Mouse (Mus musculus) splenic B cell, adult 2 months (primary cell): ENCODE data around the gene Dbnl.
A peak's percentile ranks its signal among the peaks of the same experiment; 100 is the strongest.

Experiments
- DNase-seq: peaks from one replicate; pipeline ENCODE4 v3.0.0-alpha.2; 2011; ENCODE audit warnings: low read depth, low spot score
- H3K27me3 ChIP-seq: 2 replicates; pipeline ENCODE4 v1.6.1; 2012; ENCODE audit warnings: mild to moderate bottlenecking, low read length, moderate library complexity, mixed read lengths; ENCODE audit not compliant: control insufficient read depth, poor library complexity, insufficient read depth, severe bottlenecking
- H3K36me3 ChIP-seq: 2 replicates; pipeline ENCODE4 v1.6.1; 2012; ENCODE audit warnings: mild to moderate bottlenecking, low read length, moderate library complexity, mixed read lengths; ENCODE audit not compliant: control insufficient read depth, poor library complexity, insufficient read depth, severe bottlenecking

The Dbnl gene

DNA sequence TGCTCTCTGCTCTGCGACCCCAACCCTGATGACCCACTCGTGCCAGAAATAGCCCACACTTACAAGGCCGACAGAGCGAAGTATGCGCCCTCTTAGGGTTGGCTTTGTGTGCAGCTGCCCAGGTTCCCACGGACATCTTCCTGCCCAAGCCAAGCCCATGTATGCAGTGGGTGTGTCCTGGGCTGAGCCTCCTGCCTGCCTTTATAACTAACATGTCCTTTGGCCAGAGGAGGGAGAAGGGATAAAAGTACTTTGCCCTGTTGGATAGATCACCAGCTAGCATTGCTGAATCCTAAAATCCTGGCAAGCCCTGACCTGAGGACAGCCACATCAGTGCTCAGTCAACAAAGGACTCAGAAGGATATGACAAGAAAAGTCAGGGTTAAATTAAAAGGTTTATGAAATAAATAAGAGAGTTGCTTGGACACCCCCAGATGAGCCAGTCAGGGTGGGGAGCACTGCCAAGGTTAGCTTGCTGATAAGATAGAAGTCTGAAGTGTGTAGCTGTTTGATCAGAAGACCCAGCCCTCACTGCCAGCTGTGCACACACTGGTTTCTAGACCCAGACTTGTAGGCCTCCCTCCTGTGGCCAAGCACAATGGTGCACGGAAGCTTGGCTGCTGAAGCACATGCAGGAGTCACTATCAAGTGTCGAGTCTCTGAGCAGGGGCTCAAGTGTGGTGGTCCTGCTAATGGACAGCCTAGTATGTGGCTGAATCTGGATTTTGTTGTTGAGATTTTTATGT lies 5.9 kb upstream of the Dbnl start:
- no peaks in the 10 kb centered on the region for H3K27me3 ChIP-seq
- DNase-seq: no peak
- H3K36me3 ChIP-seq: no peaks in the 10 kb centered on the region; the same call in 1 of the 2 replicates

- no peaks in the 10 kb centered on the region; the same call in 1 of the 2 replicates for H3K36me3 ChIP-seq
- no peaks in the 10 kb centered on the region for H3K27me3 ChIP-seq
- no peak for DNase-seq
Observed at GRCm38 (mm10) chr11:5785732-5786131, 2.6 kb upstream of the Dbnl start.

GRCm38 (mm10) chr11:5787671-5788055 lies 625 bp upstream of the Dbnl start:
- peak; percentile 29 for DNase-seq
- Histone ChIP-seq H3K27me3 (no peaks in the 10 kb centered on the region), H3K36me3 (peaks cover 6% of the 10 kb centered on the region)

DNA sequence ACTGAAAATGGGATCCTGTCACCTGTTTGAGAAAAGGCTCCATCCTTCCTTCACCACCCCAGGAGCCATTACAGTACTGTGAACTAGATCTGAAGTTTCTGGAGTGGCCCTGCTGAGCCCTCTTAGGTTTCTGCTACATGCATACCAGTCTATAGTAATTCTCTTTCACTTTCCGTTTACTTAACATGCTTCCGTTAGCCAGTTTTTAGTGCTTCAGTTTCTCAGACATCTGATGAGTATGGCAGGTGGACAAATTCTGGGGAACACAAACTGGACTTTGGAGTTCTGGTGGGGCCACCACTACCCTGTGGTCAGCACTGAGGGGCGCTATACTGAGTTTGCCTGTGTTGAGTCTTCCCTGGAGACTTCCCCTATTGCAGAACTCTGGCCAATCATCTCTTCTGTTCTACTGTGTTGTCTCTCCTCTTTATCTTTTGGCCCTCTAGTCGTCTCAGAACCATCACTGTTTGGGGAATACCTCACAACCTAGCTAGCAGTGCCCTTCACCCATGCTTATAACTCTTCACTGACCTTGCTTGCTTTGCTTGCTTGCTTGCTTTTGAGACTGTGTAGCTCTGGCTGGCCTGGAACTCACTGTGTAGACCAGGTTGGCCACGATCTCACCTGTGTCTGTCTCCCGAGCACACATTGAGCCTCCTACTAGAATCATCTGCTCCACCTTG lies 924 bp downstream of the Dbnl start:
- DNase-seq: peak; percentile 58
- H3K36me3 ChIP-seq: peaks cover 13% of the 10 kb centered on the region
- H3K27me3 ChIP-seq: no peaks in the 10 kb centered on the region

DNA sequence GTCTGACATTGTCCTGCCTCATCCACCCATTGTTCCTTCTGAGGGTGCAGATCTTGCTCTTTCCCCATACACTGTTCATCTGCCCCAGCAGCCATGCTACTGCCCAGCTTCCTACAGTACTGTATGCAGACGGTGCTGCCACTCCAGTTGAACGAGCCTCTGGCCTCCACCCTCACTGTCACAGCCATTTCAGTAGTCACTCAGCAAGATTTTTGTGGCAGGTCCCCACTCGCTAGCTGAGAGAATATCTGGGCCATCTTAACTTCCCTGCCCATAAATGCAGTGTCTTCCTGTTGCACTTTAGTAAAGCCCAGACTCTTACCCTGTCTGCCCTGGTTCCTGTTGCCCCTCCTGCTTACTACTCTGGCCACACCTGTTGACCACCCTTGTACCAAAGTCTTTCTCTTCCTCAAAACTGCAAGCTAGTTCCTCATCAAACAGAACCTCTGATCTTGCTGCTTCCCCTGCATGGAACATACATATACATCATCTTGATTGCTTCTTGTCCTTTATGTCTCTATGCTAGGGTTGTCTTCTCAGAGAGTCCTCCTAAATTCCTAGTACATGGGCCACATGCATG lies 1.6 kb downstream of the Dbnl start:
- DNase-seq: peak; percentile 86
- H3K27me3 ChIP-seq: no peaks in the 10 kb centered on the region
- peaks cover 13% of the 10 kb centered on the region for H3K36me3 ChIP-seq

- Histone ChIP-seq H3K36me3 (peaks cover 19% of the 10 kb centered on the region), H3K27me3 (no peaks in the 10 kb centered on the region)
- peak; percentile 56 for DNase-seq
Observed at GRCm38 (mm10) chr11:5790431-5790830, 2.1 kb downstream of the Dbnl start.

DNA sequence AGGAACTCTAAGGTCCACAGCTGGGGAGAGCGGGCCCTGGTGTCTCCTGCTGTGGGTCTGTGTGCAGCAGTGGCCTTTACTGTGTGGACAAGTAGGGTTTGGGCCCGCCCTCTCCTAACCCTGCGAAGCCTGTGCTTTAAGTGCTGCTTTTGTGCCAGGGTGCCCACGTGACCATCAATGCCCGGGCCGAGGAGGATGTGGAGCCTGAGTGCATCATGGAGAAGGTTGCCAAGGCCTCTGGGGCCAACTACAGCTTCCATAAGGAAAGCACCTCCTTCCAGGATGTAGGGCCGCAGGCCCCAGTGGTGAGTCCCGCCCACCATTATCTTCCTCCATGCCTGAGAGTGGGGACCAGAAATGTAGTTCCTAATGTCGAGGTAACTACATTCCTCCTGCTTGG lies 7.0 kb downstream of the Dbnl start:
- peaks cover 40% of the 10 kb centered on the region for H3K36me3 ChIP-seq
- H3K27me3 ChIP-seq: no peaks in the 10 kb centered on the region
- DNase-seq: no peak

GRCm38 (mm10) chr11:5795706-5796105 lies 7.4 kb downstream of the Dbnl start:
- no peak for DNase-seq
- Histone ChIP-seq H3K36me3 (peaks cover 40% of the 10 kb centered on the region), H3K27me3 (no peaks in the 10 kb centered on the region)

DNA sequence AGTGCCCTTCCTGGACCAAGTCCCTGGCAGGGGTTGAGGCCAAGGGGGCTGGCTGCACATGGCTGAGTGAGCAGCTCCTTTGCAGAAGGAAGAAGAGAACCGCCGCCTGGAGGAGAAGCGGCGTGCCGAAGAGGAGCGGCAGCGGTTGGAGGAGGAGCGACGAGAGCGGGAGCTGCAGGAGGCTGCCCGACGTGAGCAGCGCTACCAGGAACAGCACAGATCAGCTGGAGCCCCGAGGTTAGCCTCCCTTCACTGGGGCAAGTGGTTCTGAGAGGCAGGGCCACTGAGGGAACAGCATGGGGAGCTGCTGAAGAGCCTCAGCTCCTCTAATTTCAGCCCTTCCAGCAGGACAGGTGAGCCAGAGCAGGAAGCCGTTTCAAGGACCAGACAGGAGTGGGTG lies 8.7 kb downstream of the Dbnl start:
- DNase-seq: no peak
- peaks cover 39% of the 10 kb centered on the region for H3K36me3 ChIP-seq

GRCm38 (mm10) chr11:5797371-5797770 lies 9.1 kb downstream of the Dbnl start:
- H3K36me3 ChIP-seq: peaks cover 34% of the 10 kb centered on the region
- no peak for DNase-seq
- no peaks in the 10 kb centered on the region for H3K27me3 ChIP-seq

More for the DNA sequence above, 8.7 kb downstream of the Dbnl start:
- H3K27me3 ChIP-seq: no peaks in the 10 kb centered on the region

DNA sequence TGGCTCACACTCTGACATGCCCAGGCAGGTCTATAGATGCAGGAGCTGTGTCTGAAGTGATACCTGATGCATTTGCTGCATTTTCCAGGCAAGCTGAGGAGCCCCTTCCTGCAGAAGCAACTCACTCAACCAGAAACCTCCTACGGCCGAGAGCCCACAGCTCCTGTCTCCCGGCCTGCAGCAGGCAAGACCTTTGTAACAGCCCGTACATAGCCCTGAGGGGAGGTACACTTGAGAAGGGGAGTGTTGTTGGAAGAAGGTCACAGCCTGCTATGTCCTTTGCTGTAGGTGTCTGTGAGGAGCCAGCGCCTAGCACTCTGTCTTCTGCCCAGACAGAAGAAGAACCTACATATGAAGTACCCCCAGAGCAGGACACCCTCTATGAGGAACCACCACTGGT lies 9.6 kb downstream of the Dbnl start:
- H3K27me3 ChIP-seq: no peaks in the 10 kb centered on the region
- peaks cover 34% of the 10 kb centered on the region for H3K36me3 ChIP-seq
- DNase-seq: no peak

DNA sequence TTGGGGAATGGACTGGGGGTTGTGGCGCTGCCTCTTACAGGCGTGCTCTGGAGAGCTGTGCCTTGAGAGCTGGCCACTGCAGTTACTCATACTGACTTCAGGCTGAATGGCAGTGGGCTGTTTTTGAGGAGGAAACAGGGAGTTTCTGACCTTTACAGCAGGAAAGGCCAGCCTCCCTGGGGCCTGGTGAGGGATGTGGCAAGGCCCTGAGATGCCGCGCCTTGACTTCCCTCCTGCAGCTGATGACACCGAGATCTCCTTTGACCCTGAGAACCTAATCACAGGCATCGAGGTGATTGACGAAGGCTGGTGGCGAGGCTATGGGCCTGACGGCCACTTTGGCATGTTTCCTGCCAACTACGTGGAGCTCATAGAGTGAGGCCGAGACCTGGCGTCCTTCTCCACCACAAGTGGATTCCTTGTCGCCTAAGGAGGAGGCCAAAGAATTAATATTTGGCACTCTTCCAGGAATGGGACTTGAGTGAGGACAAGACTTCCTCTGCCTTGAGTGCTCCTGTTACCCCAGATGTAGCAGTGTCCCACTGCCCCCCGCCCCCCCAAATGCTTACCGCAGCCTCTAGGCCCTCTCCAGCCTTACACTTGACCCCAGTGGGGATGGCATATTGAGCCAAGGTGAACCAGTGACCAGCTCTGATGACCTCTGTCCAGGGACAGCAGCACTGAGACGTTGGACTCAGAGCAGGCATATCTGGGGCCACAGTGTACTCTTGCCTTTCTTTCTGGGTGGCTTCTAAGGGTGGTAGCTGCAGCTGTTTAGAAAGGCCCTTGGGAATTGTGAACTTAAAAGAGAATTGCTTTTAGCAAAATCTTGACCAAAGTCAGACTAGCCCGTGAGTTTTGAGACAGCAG lies 11.6 kb downstream of the Dbnl start:
- DNase-seq: no peak
- H3K36me3 ChIP-seq: peaks cover 27% of the 10 kb centered on the region

GRCm38 (mm10) chr11:5801511-5801910 lies 13.2 kb downstream of the Dbnl start:
- Histone ChIP-seq H3K27me3 (no peaks in the 10 kb centered on the region), H3K36me3 (peaks cover 16% of the 10 kb centered on the region)
- DNase-seq: no peak

More for the DNA sequence above, 11.6 kb downstream of the Dbnl start:
- no peaks in the 10 kb centered on the region for H3K27me3 ChIP-seq

- DNase-seq: no peak
- Histone ChIP-seq H3K36me3 (peaks cover 13% of the 10 kb centered on the region), H3K27me3 (no peaks in the 10 kb centered on the region)
Observed at GRCm38 (mm10) chr11:5802005-5802404, 13.7 kb downstream of the Dbnl start.
